ENCODE assay signal across 10 mouse cellular contexts in the genomic region with DNA sequence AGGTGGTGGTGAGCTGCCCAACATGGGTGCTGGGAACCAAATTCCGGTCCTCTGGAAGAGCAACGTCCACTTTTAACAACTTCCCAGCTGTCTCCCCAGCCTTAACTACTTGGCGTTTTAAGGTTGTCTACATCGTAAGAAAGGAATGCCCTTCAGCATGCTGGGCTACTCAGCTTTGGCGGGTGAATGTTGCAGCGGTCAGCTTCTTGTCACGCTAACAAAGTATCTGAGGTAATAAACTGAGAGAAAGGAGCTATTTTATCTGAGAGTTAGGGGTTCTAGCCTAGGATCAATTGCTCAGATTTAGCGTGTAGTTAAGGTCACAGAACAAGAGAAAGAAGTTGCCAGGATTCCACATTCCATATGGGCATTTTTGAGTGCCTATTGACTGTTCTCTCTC. TPM values are rescaled to one million over a fixed set of nuclear protein-coding genes. Genes with fewer than 3 reads are reported as not detected.
DNase-seq lines count a peak whose midpoint lies in the region; ATAC-seq lines count a peak whose summit lies in the region.
"Had no signal": no experiment of that assay in that cellular context is flagged by ENCODE, and none has a peak within 500 bp of the region (broad histone marks: within the 10 kb centered on the region; RNA-seq: fewer than 3 reads in every experiment).

No protein-coding gene starts in this region.

- 70% methylated on average over 8 of the region's 8 CpGs for WGBS in heart, embryonic 12.5 days
- WGBS in intestine, embryonic 14.5 days: 72% methylated on average over 8 of the region's 8 CpGs
- 74% methylated on average over 8 of the region's 8 CpGs for WGBS in stomach, embryonic 15.5 days

- intact Hi-C loops in heart, postnatal 25 days (cut with DNase I): no loop called here

- no peaks in the 10 kb centered on the region for H3K9me3 ChIP-seq in heart, embryonic 12.5 days (replicated peaks)
- H3K9me3 ChIP-seq in intestine, embryonic 14.5 days (ENCODE audit: control insufficient read depth, low read length): no peaks in the 10 kb centered on the region
- no peaks in the 10 kb centered on the region for H3K9me3 ChIP-seq in stomach, embryonic 15.5 days

- H3K9ac ChIP-seq in heart, embryonic 12.5 days: no peak overlapping the region
- H3K9ac ChIP-seq in intestine, embryonic 14.5 days (ENCODE audit: low read length): no peak overlapping the region
- H3K9ac ChIP-seq in stomach, embryonic 15.5 days: no peak overlapping the region

- peak overlapping the region; percentile 85 for H3K27ac ChIP-seq in heart, embryonic 12.5 days (ENCODE audit: poor library complexity, severe bottlenecking)
- H3K27ac ChIP-seq in intestine, embryonic 14.5 days (ENCODE audit: low read depth): peak overlapping the region; percentile 80
- H3K27ac ChIP-seq in stomach, embryonic 15.5 days: peak overlapping the region; percentile 55

- no peak for DNase-seq in heart, postnatal 25 days (ENCODE audit: low spot score)
- DNase-seq in lung, postnatal 14 days: peak; percentile 9
- DNase-seq in lung, adult 18-20 months: no peak
- peak; percentile 44 for DNase-seq in intestine, embryonic 14.5 days (ENCODE audit: low spot score)
- no peak for DNase-seq in thymus, postnatal 36 days
- no peak for DNase-seq in gastrocnemius, postnatal 25 days
- DNase-seq: spleen, adult 18-20 months had no signal

- H3K4me2 ChIP-seq in heart, embryonic 12.5 days: 0 out of 2 replicates have a peak overlapping the region, but pooled peaks have one; percentile 2
- no peak overlapping the region for H3K4me2 ChIP-seq in intestine, embryonic 14.5 days (ENCODE audit: low read length)
- H3K4me2 ChIP-seq in stomach, embryonic 15.5 days: no peak overlapping the region

- no peak for ATAC-seq in heart, embryonic 12.5 days (ENCODE audit: insufficient number of reproducible peaks, low FRiP score)
- ATAC-seq in intestine, embryonic 14.5 days (replicated peaks; ENCODE audit: low FRiP score, low TSS enrichment, low read depth): no peak
- ATAC-seq in stomach, embryonic 15.5 days (ENCODE audit: insufficient read depth, low FRiP score, low read depth): no peak

- H3K36me3 ChIP-seq in heart, embryonic 12.5 days: 0 out of 2 replicates have a peak, but pooled peaks cover 12% of the 10 kb centered on the region
- H3K36me3 ChIP-seq in intestine, embryonic 14.5 days (ENCODE audit: control insufficient read depth, insufficient read depth, low read length): no peaks in the 10 kb centered on the region
- H3K36me3 ChIP-seq in stomach, embryonic 15.5 days: no peaks in the 10 kb centered on the region

- peaks cover 19% of the 10 kb centered on the region for H3K4me1 ChIP-seq in heart, embryonic 12.5 days (replicated peaks)
- H3K4me1 ChIP-seq in intestine, embryonic 14.5 days (replicated peaks; ENCODE audit: control insufficient read depth, insufficient read depth, low read length): no peaks in the 10 kb centered on the region; the same call in 1 of the 2 replicates
- no peaks in the 10 kb centered on the region for H3K4me1 ChIP-seq in stomach, embryonic 15.5 days

- no peaks in the 10 kb centered on the region for H3K27me3 ChIP-seq in heart, embryonic 12.5 days (replicated peaks)
- H3K27me3 ChIP-seq in intestine, embryonic 14.5 days (replicated peaks; ENCODE audit: control insufficient read depth, insufficient read depth, low read length): no peaks in the 10 kb centered on the region
- H3K27me3 ChIP-seq in stomach, embryonic 15.5 days (replicated peaks): no peaks in the 10 kb centered on the region

- H3K4me3 ChIP-seq in heart, embryonic 12.5 days: no peak overlapping the region
- no peak overlapping the region for H3K4me3 ChIP-seq in intestine, embryonic 14.5 days (ENCODE audit: low read depth, low read length)
- no peak overlapping the region for H3K4me3 ChIP-seq in stomach, embryonic 15.5 days (replicated peaks)

RNA-seq across cellular contexts. Expression of a gene that starts 59.4 kb away (rescaled TPM):
- polyA plus RNA-seq in heart, embryonic 12.5 days (2016; fragmentation: Nextera tagmentation; extraction: Ambion mirVana): 0.10 TPM in 1 of 2 replicates, not detected in the other
- not detected for total RNA-seq in heart, postnatal 25 days (2021)
- not detected in 2 replicates for polyA plus RNA-seq in intestine, embryonic 14.5 days (2014; fragmentation: Nextera tagmentation; extraction: Ambion mirVana)
- polyA plus RNA-seq in stomach, embryonic 15.5 days (2015; fragmentation: Nextera tagmentation; extraction: Ambion mirVana): not detected in 2 replicates
- total RNA-seq in gastrocnemius, postnatal 25 days (2021): not detected
- total RNA-seq: gastrocnemius, adult 18-20 months had no signal

Comparison
In these comparisons a context has a peak if more than half of its experiments do, and no peak if none do; other contexts are left out.
1. DNase-seq: peak in lung, postnatal 14 days (single experiment) and intestine, embryonic 14.5 days (single experiment); none in heart, postnatal 25 days (single experiment), lung, adult 18-20 months (0 of 2), thymus, postnatal 36 days (0 of 2) and gastrocnemius, postnatal 25 days (single experiment).
2. Peak in every context shown above with its lines, with median percentiles within 50 percentile points of each other: H3K27ac ChIP-seq.